Mouse (Mus musculus) forebrain, embryonic 14.5 days (tissue): ENCODE results near the gene Ap1m1. TPM values are rescaled to one million over a fixed set of nuclear protein-coding genes. Genes with fewer than 3 reads are reported as not detected.

Experiments
- ATAC-seq: fragments of 200-750 bp; cut with Nextera tagmentation; 2 replicates; pipeline ENCODE4 v1.8.0; 2017; ENCODE audit warnings: mild to moderate bottlenecking, moderate library complexity
- DNase-seq: peaks from one replicate; pipeline ENCODE4 v3.0.0-alpha.2; 2015; ENCODE audit warnings: low spot score
- H3K27ac ChIP-seq: fragments of 300-500 bp; sonication (generic); 2 replicates; pipeline ENCODE4 v1.5.1; 2014; ENCODE audit warnings: low read depth, mild to moderate bottlenecking, control low read depth, low read length, moderate library complexity
- H3K27me3 ChIP-seq: fragments of 300-500 bp; sonication (generic); replicated peaks from 2 replicates; pipeline ENCODE4 v1.6.1; 2014; ENCODE audit warnings: low read length, control low read depth, mixed read lengths; ENCODE audit not compliant: control insufficient read depth, insufficient read depth
- H3K36me3 ChIP-seq: fragments of 300-500 bp; sonication (generic); 2 replicates; pipeline ENCODE4 v1.6.1; 2014; ENCODE audit warnings: low read length, control low read depth; ENCODE audit not compliant: control insufficient read depth, insufficient read depth
- H3K4me1 ChIP-seq: fragments of 300-500 bp; sonication (generic); 2 replicates; pipeline ENCODE4 v1.6.1; 2014; ENCODE audit warnings: antibody characterized with exemption, low read length, control low read depth; ENCODE audit not compliant: control insufficient read depth, insufficient read depth
- H3K4me2 ChIP-seq: fragments of 300-500 bp; sonication (generic); 2 replicates; pipeline ENCODE4 v1.6.1; 2014; ENCODE audit warnings: mild to moderate bottlenecking, control low read depth, low read length
- H3K4me3 ChIP-seq: fragments of 300-500 bp; sonication (generic); 2 replicates; pipeline ENCODE4 v1.5.1; 2014; ENCODE audit warnings: low read depth, low read length, control low read depth
- H3K9ac ChIP-seq: fragments of 300-500 bp; sonication (generic); 2 replicates; pipeline ENCODE4 v1.6.1; 2014; ENCODE audit warnings: mild to moderate bottlenecking, low read length, control low read depth, moderate library complexity
- H3K9me3 ChIP-seq: fragments of 300-500 bp; sonication (generic); replicated peaks from 2 replicates; pipeline ENCODE4 v1.6.1; 2016; ENCODE audit warnings: low read length, control low read depth, mixed read lengths; ENCODE audit not compliant: control insufficient read depth
- WGBS: fragments of 180-500 bp; shearing (Covaris S2); extraction: QIAGEN DNeasy Blood & Tissue Kit; methylation state at CpG from one replicate; pipeline ENCODE4 v1.1.7; 2014; 5-methylcytosine and 5-hydroxymethylcytosine counted together
- polyA plus RNA-seq: library from polyadenylated mRNA; unstranded; fragments of >200 nt; fragmentation: Nextera tagmentation; extraction: Ambion mirVana; gene quantifications from 2 replicates; pipeline ENCODE4 v1.2.1, GENCODE M21; 2014

The Ap1m1 gene
- polyA plus RNA-seq, 1 experiment from 2014 or later, result 214 TPM

DNA sequence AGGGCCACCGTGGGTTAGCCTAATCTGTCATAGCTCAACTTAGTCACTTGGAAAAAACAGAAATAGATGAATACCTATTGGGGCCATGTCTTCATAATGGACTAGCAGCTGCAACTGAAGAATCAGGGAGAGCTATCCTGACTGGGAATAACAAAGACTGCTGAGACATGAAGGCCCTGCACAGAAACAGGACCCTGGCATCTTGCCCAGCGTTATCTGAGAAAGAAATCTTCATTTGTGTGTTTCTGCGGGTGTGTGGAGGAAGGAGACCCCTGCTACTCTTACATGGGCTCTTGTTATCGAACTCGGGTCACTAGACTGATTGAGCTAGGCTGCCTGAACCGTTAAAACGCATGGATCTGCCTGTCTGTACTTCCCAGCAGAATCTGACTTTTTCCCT lies 1.1 kb downstream of the Ap1m1 start:
- H3K4me3 ChIP-seq, result peak overlapping the region; percentile 64
- ATAC-seq (no peak), DNase-seq (no peak)
- H3K4me1 ChIP-seq, result no peaks in the 10 kb centered on the region
- H3K36me3 ChIP-seq, result peaks cover 14% of the 10 kb centered on the region; the same call in 1 of the 2 replicates
- peak overlapping the region; percentile 72 for H3K9ac ChIP-seq
- no peaks in the 10 kb centered on the region for H3K27me3 ChIP-seq
- no peak overlapping the region for H3K27ac ChIP-seq
- WGBS, result 65% methylated on average over 7 of the region's 7 CpGs
- H3K4me2 ChIP-seq, result peak overlapping the region; percentile 73
- no peaks in the 10 kb centered on the region for H3K9me3 ChIP-seq

DNA sequence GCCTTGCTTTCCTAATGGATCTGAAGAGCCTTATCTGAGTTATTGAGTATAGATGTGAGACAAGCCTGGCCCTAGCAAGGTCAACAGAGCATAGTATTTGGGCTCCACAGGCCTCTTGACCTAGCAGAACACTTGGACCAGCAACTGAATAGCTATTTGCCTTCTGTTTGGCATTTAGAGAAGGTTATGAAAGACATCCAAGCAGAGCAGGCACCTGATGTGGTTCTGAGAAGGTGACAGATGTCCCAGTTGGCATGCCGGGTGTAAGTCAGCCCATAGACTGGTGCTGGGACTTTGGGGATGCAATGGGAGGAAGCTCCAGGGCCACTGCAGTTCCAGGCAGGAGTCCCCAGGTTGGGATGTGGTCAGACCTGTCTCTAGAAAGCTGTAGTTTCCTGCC lies 2.4 kb downstream of the Ap1m1 start:
- H3K36me3 ChIP-seq, result peaks cover 18% of the 10 kb centered on the region; the same call in 1 of the 2 replicates
- H3K27me3 ChIP-seq, result no peaks in the 10 kb centered on the region
- H3K4me2 ChIP-seq, result no peak overlapping the region
- H3K9me3 ChIP-seq, result no peaks in the 10 kb centered on the region
- H3K27ac ChIP-seq, result no peak overlapping the region
- DNase-seq (no peak), ATAC-seq (no peak)
- H3K4me1 ChIP-seq, result no peaks in the 10 kb centered on the region
- no peak overlapping the region for H3K9ac ChIP-seq
- H3K4me3 ChIP-seq, result no peak overlapping the region
- 94% methylated on average over 1 of the region's 1 CpGs for WGBS

DNA sequence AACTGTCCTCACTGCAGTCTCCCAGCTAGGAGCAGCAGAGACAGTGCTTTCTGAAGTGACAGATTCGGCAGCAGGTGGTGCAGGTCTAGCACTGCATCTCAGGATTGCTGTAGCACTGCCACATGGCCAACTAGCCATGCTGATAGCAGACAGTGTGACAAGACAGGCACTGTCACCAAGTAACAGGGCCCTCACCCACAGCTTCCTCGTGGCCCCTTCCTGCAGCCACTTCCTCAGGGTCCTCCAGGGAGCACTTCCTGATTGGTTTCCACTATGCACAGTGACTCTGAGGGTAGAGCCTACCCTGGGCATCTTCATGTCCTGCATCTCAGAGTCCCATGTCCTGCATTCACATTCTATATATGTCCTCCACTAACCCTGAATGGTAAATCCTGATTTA lies 4.8 kb downstream of the Ap1m1 start:
- Histone ChIP-seq H3K27ac (no peak overlapping the region), H3K4me3 (no peak overlapping the region), H3K36me3 (peaks cover 26% of the 10 kb centered on the region; the same call in 1 of the 2 replicates), H3K9me3 (no peaks in the 10 kb centered on the region), H3K27me3 (no peaks in the 10 kb centered on the region), H3K9ac (no peak overlapping the region), H3K4me1 (no peaks in the 10 kb centered on the region), H3K4me2 (no peak overlapping the region)
- DNase-seq (no peak), ATAC-seq (no peak)
- WGBS, result 82% methylated on average over 2 of the region's 2 CpGs

DNA sequence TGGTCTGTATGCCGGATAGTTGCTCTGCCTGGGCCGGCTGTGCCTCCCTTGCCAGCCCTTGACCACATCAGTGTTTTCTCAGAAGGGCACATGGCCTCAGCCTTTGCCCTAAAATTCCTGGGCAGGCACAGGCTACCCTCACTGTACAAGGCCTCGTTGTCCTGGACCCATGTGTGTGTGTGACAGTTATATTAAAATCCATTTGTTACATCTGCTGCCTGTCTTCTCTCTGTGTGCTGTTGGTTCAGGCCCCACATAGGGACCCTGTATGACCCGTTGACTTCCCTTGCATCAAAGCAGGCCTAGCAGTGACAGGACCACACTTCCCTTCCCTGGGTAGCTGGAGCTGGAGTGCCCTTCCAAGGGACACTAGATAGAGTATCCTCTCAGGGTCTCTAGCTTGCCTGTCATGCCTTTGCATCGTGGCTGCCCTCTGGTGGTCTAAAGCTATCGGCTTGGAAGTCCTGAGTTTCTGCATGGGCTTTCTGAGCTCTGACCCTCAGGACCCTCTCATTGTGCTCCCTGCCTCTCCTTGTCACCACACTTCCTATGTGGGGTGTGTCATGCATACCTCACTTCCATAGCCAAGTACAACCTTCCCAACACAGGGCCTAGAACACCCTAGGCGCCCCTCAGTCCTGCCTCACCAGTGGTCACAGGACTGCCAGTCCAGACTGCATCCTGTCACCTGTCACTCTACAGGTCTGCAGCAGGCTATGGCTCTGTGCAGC lies 17.5 kb downstream of the Ap1m1 start:
- Histone ChIP-seq H3K9ac (no peak overlapping the region), H3K4me1 (no peaks in the 10 kb centered on the region), H3K4me3 (no peak overlapping the region), H3K9me3 (no peaks in the 10 kb centered on the region), H3K36me3 (peaks cover 36% of the 10 kb centered on the region), H3K27ac (no peak overlapping the region), H3K4me2 (no peak overlapping the region), H3K27me3 (no peaks in the 10 kb centered on the region)
- ATAC-seq (peak; percentile 32; the same call in 1 of the 2 replicates), DNase-seq (peak; percentile 51)
- 54% methylated on average over 7 of the region's 7 CpGs for WGBS

DNA sequence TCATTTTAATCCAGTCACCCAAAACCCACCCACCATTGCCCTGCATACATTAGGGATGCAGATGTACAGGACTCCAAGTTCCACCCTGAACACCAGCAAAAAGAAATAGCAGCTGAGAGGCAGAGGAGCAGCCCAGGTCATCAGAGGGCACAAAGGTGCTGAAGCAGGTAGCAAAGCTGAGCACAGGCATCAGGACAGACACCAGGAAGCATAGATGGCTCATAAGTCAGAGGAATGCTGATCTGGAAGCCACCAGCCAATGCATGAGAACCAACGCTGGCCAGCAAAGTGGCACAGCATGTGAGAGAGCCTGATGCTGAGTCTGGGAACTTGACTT lies 18.1 kb downstream of the Ap1m1 start:
- no peak overlapping the region for H3K9ac ChIP-seq
- H3K4me2 ChIP-seq, result no peak overlapping the region
- H3K36me3 ChIP-seq, result peaks cover 31% of the 10 kb centered on the region
- H3K9me3 ChIP-seq, result no peaks in the 10 kb centered on the region
- no peak overlapping the region for H3K27ac ChIP-seq
- 87% methylated on average over 1 of the region's 1 CpGs for WGBS
- H3K4me3 ChIP-seq, result no peak overlapping the region
- no peak for ATAC-seq
- no peak for DNase-seq
- no peaks in the 10 kb centered on the region for H3K27me3 ChIP-seq
- H3K4me1 ChIP-seq, result no peaks in the 10 kb centered on the region

DNA sequence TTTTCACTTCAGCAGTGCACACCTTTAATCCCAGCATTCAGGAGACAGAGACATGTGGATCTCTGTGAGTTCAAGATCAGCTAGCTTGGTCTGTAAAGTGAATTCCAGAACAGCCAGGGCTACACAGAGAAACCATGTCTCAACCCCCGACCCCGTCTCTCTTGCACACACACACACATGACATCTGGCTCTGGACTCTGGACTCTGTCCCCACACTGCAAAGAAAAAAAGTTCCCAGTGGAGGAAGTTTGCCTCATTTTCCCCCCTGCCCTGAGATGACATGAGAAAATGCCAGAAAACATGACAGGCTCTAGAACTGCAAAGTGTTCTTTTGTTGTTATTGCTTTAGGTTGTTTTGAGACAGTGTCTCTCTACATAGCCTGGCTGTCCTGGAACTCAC lies 20.0 kb downstream of the Ap1m1 start:
- H3K9me3 ChIP-seq, result no peaks in the 10 kb centered on the region
- no peak overlapping the region for H3K4me3 ChIP-seq
- peaks cover 12% of the 10 kb centered on the region for H3K36me3 ChIP-seq
- H3K9ac ChIP-seq, result no peak overlapping the region
- H3K4me1 ChIP-seq, result no peaks in the 10 kb centered on the region
- no peak overlapping the region for H3K4me2 ChIP-seq
- H3K27me3 ChIP-seq, result no peaks in the 10 kb centered on the region
- ATAC-seq (no peak), DNase-seq (no peak)
- WGBS, result 68% methylated on average over 2 of the region's 2 CpGs
- H3K27ac ChIP-seq, result no peak overlapping the region

DNA sequence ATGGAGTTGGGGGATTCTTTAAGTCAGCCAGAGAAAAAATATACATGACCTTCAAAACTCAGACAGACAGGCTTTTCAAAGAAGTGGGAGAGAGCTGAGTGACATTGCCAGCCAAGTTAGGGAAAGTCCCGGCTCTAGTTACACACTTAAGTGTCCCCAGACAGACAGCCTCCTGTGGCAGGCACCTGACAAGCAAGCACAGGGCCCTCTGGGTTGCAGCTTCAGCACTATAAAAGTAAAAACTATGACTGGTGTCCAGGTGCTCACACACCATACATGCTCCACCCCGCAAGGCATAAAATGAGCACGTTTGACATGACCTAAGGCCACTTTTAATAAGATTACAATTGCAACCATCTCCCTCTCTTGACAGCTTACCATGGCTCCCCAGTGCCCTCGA lies 20.8 kb downstream of the Ap1m1 start:
- Histone ChIP-seq H3K27ac (no peak overlapping the region), H3K27me3 (no peaks in the 10 kb centered on the region), H3K4me1 (no peaks in the 10 kb centered on the region), H3K36me3 (peaks cover 5% of the 10 kb centered on the region; the same call in 1 of the 2 replicates), H3K4me2 (no peak overlapping the region), H3K9ac (no peak overlapping the region), H3K4me3 (no peak overlapping the region), H3K9me3 (no peaks in the 10 kb centered on the region)
- ATAC-seq (no peak), DNase-seq (no peak)
- WGBS, result 68% methylated on average over 4 of the region's 4 CpGs

DNA sequence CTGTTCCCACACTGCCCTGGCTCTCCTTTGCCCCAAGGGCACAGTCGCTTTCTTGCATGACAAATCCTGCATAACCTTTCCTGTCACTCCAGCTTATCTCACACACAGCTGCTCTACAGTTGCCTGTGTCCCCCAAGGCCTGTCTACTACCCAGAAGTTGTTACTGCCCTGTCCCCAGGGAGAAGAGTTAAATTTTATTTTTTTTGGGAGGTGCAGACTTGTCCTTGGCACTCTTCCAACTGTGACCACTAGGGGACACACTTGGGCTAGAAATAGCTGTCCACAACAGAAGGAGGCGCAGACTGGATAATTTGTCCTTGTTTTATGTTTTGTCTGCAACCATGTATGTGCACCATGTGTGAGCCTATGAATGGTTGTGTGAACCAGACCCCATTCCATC lies 21.2 kb downstream of the Ap1m1 start:
- no peak overlapping the region for H3K4me3 ChIP-seq
- peak; percentile 60 for ATAC-seq
- no peak overlapping the region for H3K4me2 ChIP-seq

DNA sequence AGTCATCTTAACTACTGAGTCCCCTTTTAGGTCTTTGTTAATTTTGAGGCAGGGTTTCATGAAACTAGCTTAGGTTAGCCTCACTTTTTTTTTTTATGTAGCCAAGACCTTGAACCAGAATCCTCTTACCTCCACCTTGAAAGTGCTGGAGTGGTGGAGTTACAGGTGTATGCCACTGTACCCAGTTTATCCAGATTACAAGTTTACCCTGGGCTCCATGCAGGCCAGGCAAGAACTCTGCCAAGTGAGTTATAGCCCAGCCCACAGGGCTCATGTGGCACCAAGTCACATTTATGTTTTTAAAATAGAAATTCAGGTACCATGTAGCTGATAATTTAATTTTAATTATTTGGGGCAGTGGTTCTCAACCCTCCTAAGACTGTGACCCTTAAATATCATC lies 21.6 kb downstream of the Ap1m1 start:
- H3K4me3 ChIP-seq, result no peak overlapping the region
- DNase-seq (no peak), ATAC-seq (no peak)
- no peak overlapping the region for H3K4me2 ChIP-seq
- H3K27me3 ChIP-seq, result no peaks in the 10 kb centered on the region
- H3K9me3 ChIP-seq, result no peaks in the 10 kb centered on the region
- no peak overlapping the region for H3K27ac ChIP-seq
- H3K9ac ChIP-seq, result no peak overlapping the region
- peaks cover 2% of the 10 kb centered on the region; the same call in 1 of the 2 replicates for H3K36me3 ChIP-seq
- H3K4me1 ChIP-seq, result no peaks in the 10 kb centered on the region

More for the DNA sequence above, 21.2 kb downstream of the Ap1m1 start:
- Histone ChIP-seq H3K27ac (no peak overlapping the region), H3K36me3 (peaks cover 2% of the 10 kb centered on the region; the same call in 1 of the 2 replicates), H3K4me1 (no peaks in the 10 kb centered on the region), H3K27me3 (no peaks in the 10 kb centered on the region), H3K9me3 (no peaks in the 10 kb centered on the region), H3K9ac (no peak overlapping the region)
- WGBS, result 25% methylated on average over 2 of the region's 2 CpGs
- peak; percentile 80 for DNase-seq
